Mouse (Mus musculus) CH12.LX (cell line): ENCODE data around the gene Gm20388.

Source experiments
- BHLHE40 ChIP-seq: IDR thresholded peaks from 2 replicates; pipeline ENCODE4 v1.6.1; 2011; ENCODE audit warnings: mild to moderate bottlenecking, low read depth, low read length, improper control_type of control experiment
- CHD2 ChIP-seq: IDR thresholded peaks from 2 replicates; pipeline ENCODE4 v1.6.1; 2011; ENCODE audit warnings: low read length, improper control_type of control experiment
- CTCF ChIP-seq, 2 experiments: IDR thresholded peaks in 1 of 2; conservative IDR thresholded peaks in 1 of 2; 2 replicates each; pipeline ENCODE4 v1.5.1; 2011 to 2012; ENCODE audit warnings: low read depth in 2 of 2, low read length in 2 of 2, improper control_type of control experiment in 1 of 2, inconsistent platforms in 1 of 2, mild to moderate bottlenecking in 1 of 2, moderate library complexity in 1 of 2
- EP300 ChIP-seq: IDR thresholded peaks from 2 replicates; pipeline ENCODE4 v1.6.1; 2011; ENCODE audit warnings: low read length, improper control_type of control experiment
- MAX ChIP-seq: IDR thresholded peaks from 2 replicates; pipeline ENCODE4 v1.6.1; 2011; ENCODE audit warnings: low read length, improper control_type of control experiment
- MYC ChIP-seq: IDR thresholded peaks from 2 replicates; pipeline ENCODE4 v1.6.1; 2011; ENCODE audit warnings: low read depth, mild to moderate bottlenecking, improper control_type of control experiment, low read length
- NRF1 ChIP-seq: IDR thresholded peaks from 2 replicates; pipeline ENCODE4 v1.6.1; 2014; ENCODE audit warnings: low read depth, mild to moderate bottlenecking, inconsistent platforms, low read length, improper control_type of control experiment, moderate library complexity
- POLR2A ChIP-seq: IDR thresholded peaks from 2 replicates; pipeline ENCODE4 v1.6.1; 2011; ENCODE audit warnings: low read depth, mild to moderate bottlenecking, improper control_type of control experiment, low read length
- SMC3 ChIP-seq: IDR thresholded peaks from 2 replicates; pipeline ENCODE4 v1.6.1; 2011; ENCODE audit warnings: low read depth, low read length, improper control_type of control experiment
- TCF12 ChIP-seq: IDR thresholded peaks from 2 replicates; pipeline ENCODE4 v1.6.1; 2014; ENCODE audit warnings: low read depth, mild to moderate bottlenecking, inconsistent platforms, low read length, improper control_type of control experiment
- ZC3H11A ChIP-seq: IDR thresholded peaks from 2 replicates; pipeline ENCODE4 v1.6.1; 2012; ENCODE audit warnings: low read depth, mild to moderate bottlenecking, inconsistent platforms, low read length, improper control_type of control experiment

- no peak for TF ChIP-seq SMC3
- no peak for TF ChIP-seq MYC
- TF ChIP-seq BHLHE40: no peak
- no peak for TF ChIP-seq CTCF (conservative IDR thresholded peaks at IDR 0.05 in 1 of 2, IDR thresholded peaks at IDR 0.05 in 1 of 2; ENCODE audit: low read depth in 2 of 2, low read length in 2 of 2)
- TF ChIP-seq ZC3H11A: no peak
- no peak for TF ChIP-seq POLR2A
- no peak for TF ChIP-seq EP300
- TF ChIP-seq TCF12: no peak
- TF ChIP-seq MAX: no peak
- TF ChIP-seq CHD2: no peak
- TF ChIP-seq NRF1: no peak
Observed at GRCm38 (mm10) chr8:122905346-122905745, 2994.7 kb downstream of the Gm20388 start.
